Mouse (Mus musculus) intestine, embryonic 14.5 days (tissue): ENCODE data around the gene Gchfr. TPM values are rescaled to one million over a fixed set of nuclear protein-coding genes. Genes with fewer than 3 reads are reported as not detected.

Experiments used
- ATAC-seq: fragments of 200-750 bp; cut with Nextera tagmentation; replicated peaks from 2 replicates; pipeline ENCODE4 v1.8.0; 2017; ENCODE audit warnings: low read depth, moderate number of reproducible peaks, moderate TSS enrichment, moderate library complexity; ENCODE audit not compliant: low FRiP score, low TSS enrichment
- DNase-seq: peaks from one replicate; pipeline ENCODE4 v3.0.0-alpha.2; 2018; ENCODE audit warnings: low spot score
- H3K27ac ChIP-seq: fragments of 300-500 bp; sonication (generic); 2 replicates; pipeline ENCODE4 v1.5.1; 2014; ENCODE audit warnings: low read depth, mild to moderate bottlenecking, control low read depth
- H3K27me3 ChIP-seq: fragments of 300-500 bp; sonication (generic); replicated peaks from 2 replicates; pipeline ENCODE4 v1.6.1; 2014; ENCODE audit warnings: low read length, control low read depth; ENCODE audit not compliant: control insufficient read depth, insufficient read depth
- H3K36me3 ChIP-seq: fragments of 300-500 bp; sonication (generic); 2 replicates; pipeline ENCODE4 v1.6.1; 2014; ENCODE audit warnings: low read length, control low read depth; ENCODE audit not compliant: control insufficient read depth, insufficient read depth
- H3K4me1 ChIP-seq: fragments of 300-500 bp; sonication (generic); replicated peaks from 2 replicates; pipeline ENCODE4 v1.6.1; 2014; ENCODE audit warnings: low read length, control low read depth, mixed read lengths; ENCODE audit not compliant: control insufficient read depth, insufficient read depth
- H3K4me2 ChIP-seq: fragments of 300-500 bp; sonication (generic); 2 replicates; pipeline ENCODE4 v1.6.1; 2014; ENCODE audit warnings: low read length
- H3K4me3 ChIP-seq: fragments of 300-500 bp; sonication (generic); 2 replicates; pipeline ENCODE4 v1.5.1; 2014; ENCODE audit warnings: low read depth, low read length, control low read depth, mixed read lengths
- H3K9ac ChIP-seq: fragments of 300-500 bp; sonication (generic); 2 replicates; pipeline ENCODE4 v1.6.1; 2014; ENCODE audit warnings: mild to moderate bottlenecking, low read length
- H3K9me3 ChIP-seq: fragments of 300-500 bp; sonication (generic); 2 replicates; pipeline ENCODE4 v1.6.1; 2016; ENCODE audit warnings: low read length, control low read depth; ENCODE audit not compliant: control insufficient read depth
- WGBS: fragments of 180-500 bp; shearing (Covaris S2); extraction: QIAGEN DNeasy Blood & Tissue Kit; methylation state at CpG from one replicate; pipeline ENCODE4 v1.1.7; 2014; 5-methylcytosine and 5-hydroxymethylcytosine counted together
- polyA plus RNA-seq: library from polyadenylated mRNA; unstranded; fragments of >200 nt; fragmentation: Nextera tagmentation; extraction: Ambion mirVana; gene quantifications from 2 replicates; pipeline ENCODE4 v1.2.1, GENCODE M21; 2014

Gene Gchfr
- polyA plus RNA-seq, 1 experiment from 2014 or later: 12.0 TPM

DNA sequence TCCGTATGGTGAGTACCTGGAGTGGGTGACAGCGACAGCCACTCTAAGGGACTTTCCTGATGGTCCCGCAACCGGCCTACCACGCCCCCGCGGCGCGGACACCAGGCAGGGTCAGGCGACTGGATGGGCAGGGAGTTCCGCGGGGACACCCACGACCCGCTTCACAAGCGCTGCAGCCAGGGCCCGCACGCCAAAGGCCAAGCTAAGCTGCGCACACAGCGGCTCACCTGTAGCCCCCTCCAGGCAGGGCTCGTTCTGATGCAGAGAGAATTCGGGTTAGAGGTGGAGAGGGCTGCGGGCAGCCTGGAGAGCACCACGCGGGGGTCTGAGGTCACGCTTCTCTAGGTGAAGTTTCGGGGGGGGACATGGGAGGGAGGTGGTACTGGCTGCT, 288 bp downstream of the Gchfr start:
- ATAC-seq (peak; percentile 12; the same call in 1 of the 2 replicates), DNase-seq (no peak)
- Histone ChIP-seq H3K4me2 (peak overlapping the region; percentile 99), H3K9me3 (no peaks in the 10 kb centered on the region), H3K4me3 (peak overlapping the region; percentile 56), H3K36me3 (no peaks in the 10 kb centered on the region), H3K27ac (no peak overlapping the region), H3K9ac (peak overlapping the region; percentile 27), H3K27me3 (peaks cover 13% of the 10 kb centered on the region), H3K4me1 (peaks cover 8% of the 10 kb centered on the region)
- 4% methylated on average over 26 of the region's 26 CpGs for WGBS

DNA sequence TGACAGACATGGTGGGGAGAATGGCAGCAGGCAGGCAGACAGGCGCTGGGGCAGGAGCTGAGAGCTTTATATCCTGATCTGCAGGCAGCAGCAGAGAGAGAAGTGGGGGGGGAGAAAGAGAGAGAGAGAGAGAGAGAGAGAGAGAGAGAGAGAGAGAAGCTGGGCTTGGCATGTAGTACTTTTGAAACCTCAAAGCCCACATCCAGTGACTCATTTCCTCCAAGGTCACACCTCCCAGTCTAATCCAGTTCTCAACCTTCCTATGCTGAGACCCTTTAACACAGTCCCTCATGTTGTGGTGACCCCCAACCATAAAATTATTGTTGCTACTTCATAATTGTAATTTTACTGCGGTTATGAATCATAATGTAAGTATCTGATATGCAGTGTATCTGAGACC, 2.7 kb downstream of the Gchfr start:
- Histone ChIP-seq H3K4me1 (peaks cover 18% of the 10 kb centered on the region), H3K9ac (no peak overlapping the region), H3K4me2 (no peak overlapping the region), H3K4me3 (no peak overlapping the region), H3K36me3 (no peaks in the 10 kb centered on the region), H3K27ac (no peak overlapping the region), H3K9me3 (no peaks in the 10 kb centered on the region), H3K27me3 (peaks cover 13% of the 10 kb centered on the region; the same call in 1 of the 2 replicates)
- no peak for DNase-seq
- no peak for ATAC-seq
- WGBS: 90% methylated on average over 2 of the region's 2 CpGs

DNA sequence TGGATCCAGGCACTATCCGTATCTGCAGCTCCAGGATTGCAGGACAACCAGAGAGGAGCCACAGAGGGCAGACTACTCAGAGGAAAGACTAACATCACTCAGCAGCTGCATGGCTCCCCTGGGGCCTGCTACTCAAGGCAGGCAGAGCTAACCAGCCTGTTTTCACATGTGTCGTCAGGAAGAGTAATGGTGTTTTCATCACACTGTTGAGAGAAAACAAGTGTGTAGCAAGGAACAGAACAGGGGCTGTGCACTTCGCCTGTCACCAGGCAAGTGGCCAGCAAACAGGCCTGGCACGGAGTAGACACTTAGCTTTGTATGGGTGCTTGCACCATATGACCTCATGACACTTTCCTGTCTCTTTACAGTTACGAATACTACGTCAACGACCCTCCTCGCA, 4.0 kb downstream of the Gchfr start:
- DNase-seq (no peak), ATAC-seq (no peak)
- 57% methylated on average over 8 of the region's 8 CpGs for WGBS
- H3K27ac ChIP-seq: no peak overlapping the region
- no peaks in the 10 kb centered on the region for H3K9me3 ChIP-seq
- 0 out of 2 replicates have a peak, but pooled peaks cover 3% of the 10 kb centered on the region for H3K27me3 ChIP-seq
- H3K36me3 ChIP-seq: 0 out of 2 replicates have a peak, but pooled peaks cover 3% of the 10 kb centered on the region
- H3K4me2 ChIP-seq: no peak overlapping the region
- H3K4me1 ChIP-seq: peaks cover 17% of the 10 kb centered on the region
- H3K4me3 ChIP-seq: no peak overlapping the region
- H3K9ac ChIP-seq: no peak overlapping the region

DNA sequence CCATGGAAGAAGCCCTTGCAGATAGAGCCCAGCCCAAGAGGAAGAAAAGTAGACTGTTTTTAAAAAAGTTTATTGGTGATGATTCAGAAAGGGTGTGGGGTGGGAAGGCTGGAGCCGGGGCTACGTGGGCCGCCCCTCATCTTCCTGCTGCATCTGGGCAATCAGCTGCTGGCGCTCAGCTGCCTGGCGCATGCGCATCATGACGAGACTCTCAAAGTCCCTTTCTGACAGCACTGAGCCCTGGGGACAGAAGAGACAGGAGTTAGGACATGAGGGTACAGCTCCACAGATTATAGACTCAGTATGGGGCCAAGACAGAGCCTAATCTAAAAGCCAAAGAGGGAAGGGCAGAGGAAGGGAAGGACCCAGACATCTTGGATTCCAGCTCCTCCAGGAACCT, 4.9 kb downstream of the Gchfr start:
- H3K36me3 ChIP-seq: 0 out of 2 replicates have a peak, but pooled peaks cover 4% of the 10 kb centered on the region
- peaks cover 13% of the 10 kb centered on the region for H3K4me1 ChIP-seq
- H3K9me3 ChIP-seq: no peaks in the 10 kb centered on the region
- ATAC-seq (no peak), DNase-seq (no peak)
- 0 out of 2 replicates have a peak overlapping the region, but pooled peaks have one; percentile 30 for H3K27ac ChIP-seq
- H3K9ac ChIP-seq: no peak overlapping the region; the same call in 1 of the 2 replicates
- H3K27me3 ChIP-seq: no peaks in the 10 kb centered on the region
- H3K4me2 ChIP-seq: no peak overlapping the region
- 83% methylated on average over 7 of the region's 7 CpGs for WGBS
- no peak overlapping the region for H3K4me3 ChIP-seq

- H3K27ac ChIP-seq: peak overlapping the region; percentile 30; the same call in 1 of the 2 replicates
These were observed 5.4 kb downstream of the Gchfr start for GRCm38 (mm10) chr2:119172862-119173576.

DNA sequence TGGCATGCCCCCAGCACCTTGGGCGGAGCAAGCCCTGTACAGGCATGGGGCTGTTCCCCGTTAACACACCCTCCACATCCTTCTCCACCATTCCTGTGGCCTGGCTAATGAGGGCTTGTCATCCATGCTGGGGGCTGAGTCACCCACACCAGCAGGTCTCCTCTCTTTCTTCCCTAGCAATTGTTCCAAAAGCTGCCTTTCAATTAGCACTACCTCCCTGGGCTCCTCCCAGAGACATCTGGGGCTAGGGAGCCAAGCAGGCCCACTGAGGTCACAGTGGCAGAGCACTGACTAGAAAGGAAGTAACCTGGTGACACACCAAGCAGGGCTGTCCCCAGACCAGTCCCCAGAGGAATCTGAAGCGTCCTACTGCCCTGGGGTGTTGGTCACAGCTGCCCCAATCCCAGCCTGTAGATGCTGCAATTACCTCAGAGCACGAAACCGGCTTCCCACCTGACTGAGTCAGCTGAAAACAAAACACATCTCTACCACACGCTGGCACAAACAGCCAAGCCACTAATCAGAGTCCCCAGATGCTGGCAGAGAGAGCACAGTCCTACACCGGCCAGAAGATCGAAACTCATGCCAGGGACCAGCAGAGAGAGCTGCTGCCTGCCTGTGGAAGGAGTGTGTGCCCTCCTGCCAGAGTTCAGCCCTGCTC, 6.5 kb downstream of the Gchfr start, which contains the start of gene Gm14137:
TSS of gene Gm14137 (plus strand) at position 519 of the 661 bp plus-strand sequence.
- ATAC-seq: no peak
- 63% methylated on average over 8 of the region's 8 CpGs for WGBS
- DNase-seq: no peak
- Histone ChIP-seq H3K4me3 (no peak within 1 kb of the TSS), H3K27ac (no peak within 1 kb of the TSS), H3K27me3 (no peaks in the 10 kb centered on the region), H3K9me3 (no peaks in the 10 kb centered on the region), H3K4me1 (peaks cover 13% of the 10 kb centered on the region), H3K4me2 (peak within 1 kb of the TSS; percentile 38), H3K9ac (no peak within 1 kb of the TSS; the same call in 1 of the 2 replicates), H3K36me3 (peaks cover 12% of the 10 kb centered on the region; the same call in 1 of the 2 replicates)

More at GRCm38 (mm10) chr2:119172862-119173576, 5.4 kb downstream of the Gchfr start:
- Histone ChIP-seq H3K9ac (no peak overlapping the region; the same call in 1 of the 2 replicates), H3K4me1 (peaks cover 13% of the 10 kb centered on the region), H3K27me3 (no peaks in the 10 kb centered on the region), H3K36me3 (0 out of 2 replicates have a peak, but pooled peaks cover 4% of the 10 kb centered on the region), H3K4me2 (peak overlapping the region; percentile 38), H3K9me3 (no peaks in the 10 kb centered on the region), H3K4me3 (no peak overlapping the region)
- DNase-seq (peak; percentile 76), ATAC-seq (peak; percentile 53)
- 11% methylated on average over 13 of the region's 13 CpGs for WGBS

- Histone ChIP-seq H3K27ac (no peak overlapping the region), H3K4me1 (peaks cover 13% of the 10 kb centered on the region), H3K4me3 (no peak overlapping the region), H3K9me3 (no peaks in the 10 kb centered on the region), H3K4me2 (no peak overlapping the region), H3K36me3 (peaks cover 19% of the 10 kb centered on the region), H3K9ac (no peak overlapping the region), H3K27me3 (no peaks in the 10 kb centered on the region)
- DNase-seq (no peak), ATAC-seq (no peak)
- 63% methylated on average over 14 of the region's 14 CpGs for WGBS
These were observed 7.3 kb downstream of the Gchfr start for GRCm38 (mm10) chr2:119174866-119175265.

- no peak for ATAC-seq
- DNase-seq: no peak
- Histone ChIP-seq H3K27me3 (no peaks in the 10 kb centered on the region), H3K36me3 (peaks cover 27% of the 10 kb centered on the region), H3K4me3 (no peak overlapping the region), H3K9me3 (no peaks in the 10 kb centered on the region), H3K4me2 (no peak overlapping the region), H3K9ac (no peak overlapping the region), H3K4me1 (peaks cover 13% of the 10 kb centered on the region), H3K27ac (no peak overlapping the region)
- 63% methylated on average over 6 of the region's 6 CpGs for WGBS
These were observed 8.0 kb downstream of the Gchfr start for GRCm38 (mm10) chr2:119175614-119176013.
